Mouse (Mus musculus) liver, postnatal 0 days (tissue): ENCODE data around the gene Krt18.

Source experiments
- CTCF ChIP-seq: sonication (generic); IDR thresholded peaks from 2 replicates; pipeline ENCODE4 v1.5.1; 2016; ENCODE audit warnings: antibody characterized with exemption, low read depth
- EP300 ChIP-seq: IDR thresholded peaks from 2 replicates; pipeline ENCODE4 v1.6.1; 2016; ENCODE audit warnings: antibody characterized with exemption, low read depth, mild to moderate bottlenecking

GRCm38 (mm10) chr15:102007097-102008069, 20.6 kb upstream of the Krt18 start:
- no peak for TF ChIP-seq EP300
- no peak for TF ChIP-seq CTCF
